Mouse (Mus musculus) Patski (cell line): ENCODE data around the gene Cenpo. TPM values are rescaled to one million over a fixed set of nuclear protein-coding genes. Genes with fewer than 3 reads are reported as not detected.

Experiments used
- ATAC-seq: fragments of 100-300 bp; one replicate; pipeline ENCODE4 v1.8.0; 2021
- CTCF ChIA-PET: fragments of 350-600 bp; sonication (Branson Sonifier 250); formaldehyde crosslinking; loops from one replicate; lab custom pipeline; 2022; ENCODE audit warnings: inconsistent platforms; lab: Charles Lee
- POLR2A ChIA-PET: fragments of 350-600 bp; sonication (Branson Sonifier 250); formaldehyde crosslinking; loops from one replicate; lab custom pipeline; 2022; ENCODE audit warnings: antibody characterized with exemption, inconsistent platforms; lab: Charles Lee
- DNase-seq: peaks from one replicate; pipeline ENCODE4 v3.0.0-alpha.2; 2011; ENCODE audit warnings: low read depth, low spot score
- H3K27me3 ChIP-seq: fragments of 371-371 bp; one replicate; pipeline ENCODE4 v1.5.1; 2021
- CTCF ChIP-seq: fragments of 100-300 bp; IDR thresholded peaks from one replicate; pipeline ENCODE4 v1.5.1; 2021
- in situ Hi-C: fragments of 300-500 bp; cut with MboI; formaldehyde crosslinking; loops from 3 replicates; pipeline ENCODE4 v1.11.1; 2018; ENCODE audit warnings: low pct_unique_long_range_greater_than_20kb, mixed read lengths
- polyA plus RNA-seq: library from polyadenylated mRNA; unstranded; gene quantifications from one replicate; pipeline ENCODE4 v1.2.3, GENCODE M21; 2021

The Cenpo gene
- polyA plus RNA-seq, 1 experiment from 2014 or later: 11.0 TPM

DNA sequence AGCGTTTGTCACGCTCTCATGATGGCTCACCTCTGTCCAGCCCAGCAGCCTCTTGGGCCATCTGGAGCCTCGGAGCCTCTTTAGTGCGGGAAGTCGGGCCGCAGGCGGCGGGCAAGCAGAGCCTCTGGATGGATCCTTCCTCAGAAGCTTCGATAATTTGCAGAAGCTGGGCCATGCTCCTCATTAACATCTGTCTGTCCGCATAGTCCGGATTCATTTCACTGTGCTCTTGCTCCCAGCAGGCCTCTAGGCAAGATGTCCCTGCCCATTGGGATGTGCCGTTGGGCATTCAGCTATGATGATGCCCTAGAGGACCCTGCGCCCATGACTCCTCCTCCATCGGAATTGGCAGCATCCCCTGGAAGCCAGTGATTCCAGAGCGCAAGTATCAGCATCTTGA lies 3.4 kb upstream of the Cenpo start:
- ChIA-PET POLR2A (no interaction called here), CTCF (no interaction called here)
- H3K27me3 ChIP-seq: no peaks in the 10 kb centered on the region
- no peak for TF ChIP-seq CTCF
- DNase-seq (no peak), ATAC-seq (no peak)
- in situ Hi-C loops: no loop called here

DNA sequence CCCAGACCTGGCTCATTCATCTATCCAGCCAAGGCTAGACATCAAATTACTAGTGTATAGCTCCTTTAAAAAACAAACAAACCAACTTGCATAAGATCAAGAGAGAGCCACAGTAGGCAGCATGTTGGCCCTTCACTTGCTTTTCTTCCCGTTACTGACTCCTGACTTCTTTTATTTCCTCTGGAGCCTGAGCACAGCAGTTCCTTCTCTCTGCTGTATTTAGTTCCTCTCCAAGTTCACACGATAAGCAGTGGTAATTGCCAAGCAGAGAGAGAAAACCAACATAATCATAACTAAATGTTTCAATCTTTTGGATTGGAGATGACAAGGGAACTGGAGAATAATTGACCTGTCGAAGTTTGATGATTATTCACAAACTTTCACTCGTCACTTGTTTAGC lies 1.3 kb downstream of the Cenpo start:
- H3K27me3 ChIP-seq: no peaks in the 10 kb centered on the region
- in situ Hi-C loops: no loop called here
- ChIA-PET CTCF (no interaction called here), POLR2A (no interaction called here)
- no peak for TF ChIP-seq CTCF
- DNase-seq: no peak
- ATAC-seq: no peak

DNA sequence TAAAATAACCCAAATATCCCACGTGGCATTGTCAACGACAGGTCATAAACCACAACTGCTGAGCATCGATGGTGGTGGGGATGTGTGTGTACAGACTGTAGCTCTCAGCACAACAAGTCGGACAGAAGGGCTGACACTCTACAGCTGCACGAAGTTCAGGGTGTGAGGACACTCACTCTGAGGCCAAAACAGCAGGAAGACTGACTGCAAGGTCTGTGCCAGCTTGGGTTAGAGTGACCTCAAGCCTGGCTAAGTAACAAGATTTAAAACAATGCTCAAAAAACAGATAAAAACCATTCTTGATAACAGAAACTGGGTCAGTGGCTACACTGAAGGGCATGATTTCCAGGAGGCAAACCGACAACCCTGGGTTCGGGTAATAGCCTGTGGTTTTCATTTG lies 3.9 kb downstream of the Cenpo start:
- ChIA-PET CTCF (no interaction called here), POLR2A (no interaction called here)
- DNase-seq: no peak
- in situ Hi-C loops: no loop called here
- no peaks in the 10 kb centered on the region for H3K27me3 ChIP-seq
- no peak for TF ChIP-seq CTCF
- no peak for ATAC-seq

DNA sequence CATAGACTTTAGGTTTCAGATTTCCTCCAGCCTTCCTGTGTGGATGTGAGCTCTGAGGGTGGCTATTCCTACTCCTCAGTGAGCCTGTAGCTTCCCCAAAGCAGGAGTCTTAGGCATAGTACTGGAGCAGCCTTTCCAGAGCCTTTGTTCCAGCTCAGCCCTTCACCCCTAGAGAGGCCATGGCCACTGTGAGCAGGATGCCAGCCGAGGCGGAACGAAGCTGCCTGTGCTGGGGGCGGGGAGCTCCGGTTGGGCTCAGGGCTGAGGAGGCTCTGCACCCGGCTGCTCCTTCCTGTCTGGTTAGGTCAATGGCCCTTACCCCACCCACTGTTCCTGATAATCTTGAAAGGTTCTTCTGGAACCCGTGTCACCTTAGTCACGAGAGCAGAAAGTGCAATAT lies 21.2 kb downstream of the Cenpo start:
- in situ Hi-C loops: no loop called here
- ChIA-PET CTCF (interaction anchor here (0.8 kb wide), 1 partner anchor 106 kb away, joined by 3 read pairs; no protein-coding TSS in a partner anchor), POLR2A (interaction anchor here (0.6 kb wide), 1 partner anchor 814 kb away, joined by 3 read pairs; no protein-coding TSS in a partner anchor)
- H3K27me3 ChIP-seq: no peaks in the 10 kb centered on the region
- TF ChIP-seq CTCF: no peak
- DNase-seq (no peak), ATAC-seq (no peak)

DNA sequence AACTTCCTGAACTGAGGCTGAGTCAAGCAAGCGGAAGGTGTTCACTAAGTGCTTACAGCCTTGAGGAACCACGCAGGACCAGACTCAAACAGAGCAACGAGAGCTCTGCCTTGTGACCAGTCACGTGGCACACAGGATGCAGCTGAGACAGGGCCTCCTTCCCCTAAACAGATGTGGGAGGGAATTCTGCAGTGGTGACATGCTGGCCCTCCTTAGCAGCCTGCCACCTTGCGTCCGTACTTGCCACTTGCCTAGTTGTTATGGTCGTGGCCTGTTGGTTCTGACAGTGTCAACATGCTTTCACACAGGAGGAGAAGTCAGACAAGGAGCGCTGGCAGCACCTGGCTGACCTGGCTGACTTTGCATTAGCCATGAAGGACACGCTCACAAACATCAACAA lies 22.9 kb downstream of the Cenpo start:
- no peaks in the 10 kb centered on the region for H3K27me3 ChIP-seq
- ChIA-PET CTCF (interaction anchor here (1.2 to 1.4 kb wide), 2 partner anchors 13 to 104 kb away, joined by 3 to 4 read pairs; no protein-coding TSS in a partner anchor), POLR2A (no interaction called here)
- DNase-seq: no peak
- no peak for TF ChIP-seq CTCF
- no peak for ATAC-seq
- in situ Hi-C loops: no loop called here

DNA sequence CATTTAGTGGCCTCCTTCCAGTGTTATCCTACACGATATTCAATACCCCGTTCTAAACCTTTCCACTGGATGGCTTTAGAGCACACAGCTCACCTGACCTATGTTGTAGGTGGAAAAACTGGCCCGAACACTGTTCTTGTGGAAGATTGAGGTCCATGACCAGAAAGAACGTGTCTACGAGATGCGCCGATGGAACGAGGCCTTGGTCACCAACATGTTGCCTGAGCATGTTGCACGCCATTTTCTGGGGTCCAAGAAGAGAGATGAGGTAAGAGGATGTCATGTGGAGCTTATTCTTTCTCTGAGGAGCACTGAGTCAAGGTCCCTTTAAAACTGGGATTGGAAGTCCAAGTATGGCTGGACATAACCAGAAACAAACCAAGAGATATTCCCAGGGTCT lies 24.9 kb downstream of the Cenpo start:
- CTCF ChIA-PET: interaction anchor here (0.7 to 4.8 kb wide), 7 partner anchors 9 to 116 kb away, joined by 3 to 31 read pairs (median 5); no protein-coding TSS in a partner anchor
- DNase-seq (no peak), ATAC-seq (no peak)
- H3K27me3 ChIP-seq: no peaks in the 10 kb centered on the region
- TF ChIP-seq CTCF: no peak
- in situ Hi-C loops: loop anchor here (5.0 kb wide), 1 partner anchor 102 kb away; no protein-coding TSS in a partner anchor
- POLR2A ChIA-PET: no interaction called here

DNA sequence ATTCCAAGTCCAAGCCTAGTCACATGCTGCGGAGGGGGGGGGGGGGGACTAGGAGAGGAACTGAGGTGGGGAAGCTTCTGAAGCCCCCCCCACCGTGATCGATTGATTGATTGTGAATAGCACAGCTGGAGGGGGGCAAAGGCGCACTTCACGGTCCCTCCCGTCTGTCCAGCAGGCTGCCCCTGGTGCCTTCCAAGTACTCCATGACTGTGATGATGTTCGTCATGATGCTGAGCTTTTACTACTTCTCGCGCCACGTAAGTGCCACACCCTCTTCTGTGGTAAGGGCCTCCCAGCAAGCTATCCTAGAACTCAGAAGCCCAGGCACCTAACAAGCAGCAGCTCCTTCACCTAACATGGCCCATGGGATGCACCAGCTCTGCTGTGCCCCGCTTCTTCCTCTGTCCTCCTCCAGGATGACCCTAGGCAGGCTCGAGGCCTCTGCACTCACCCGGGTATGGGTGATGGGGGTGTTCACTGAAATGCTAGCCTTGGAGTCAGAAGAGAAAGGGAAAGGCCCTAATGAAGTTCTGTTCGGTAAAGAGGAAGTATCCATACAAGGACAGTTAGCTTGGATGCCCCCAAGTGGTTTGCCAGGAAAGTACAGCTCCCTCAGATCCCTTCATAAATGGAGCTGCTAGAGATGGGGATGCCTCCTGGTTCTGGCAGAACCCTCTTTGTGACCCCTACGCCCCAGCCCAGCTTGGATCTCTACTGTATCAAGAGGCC lies 25.5 kb downstream of the Cenpo start:
- ChIA-PET CTCF (interaction anchor here (0.7 to 4.8 kb wide), 7 partner anchors 9 to 116 kb away, joined by 3 to 31 read pairs (median 5); no protein-coding TSS in a partner anchor), POLR2A (no interaction called here)
- DNase-seq (peak; percentile 17), ATAC-seq (peak; percentile 72)
- in situ Hi-C loops: loop anchor here (5.0 kb wide), 1 partner anchor 101 kb away; no protein-coding TSS in a partner anchor
- no peaks in the 10 kb centered on the region for H3K27me3 ChIP-seq
- TF ChIP-seq CTCF: no peak

DNA sequence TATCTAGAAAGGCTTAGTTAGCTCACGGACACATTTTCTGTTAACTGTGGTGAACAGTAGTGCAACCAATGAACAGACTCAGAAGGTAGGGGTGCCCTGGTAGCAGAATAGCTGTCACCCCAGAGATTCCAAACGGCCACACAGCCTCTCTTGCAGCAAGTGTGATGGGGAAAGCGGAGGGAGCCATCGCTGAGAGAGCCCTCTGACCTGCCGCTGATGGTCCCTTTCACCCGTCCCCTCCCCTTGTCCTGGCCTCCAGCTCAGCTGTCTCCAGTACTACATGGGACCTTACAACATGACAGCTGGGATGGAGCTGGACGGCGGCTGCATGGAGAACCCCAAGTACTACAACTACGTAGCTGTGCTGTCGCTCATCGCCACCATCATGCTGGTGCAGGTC lies 28.0 kb downstream of the Cenpo start:
- ChIA-PET POLR2A (no interaction called here), CTCF (interaction anchor here (4.8 kb wide), 1 partner anchor 99 kb away, joined by 31 read pairs; no protein-coding TSS in a partner anchor)
- in situ Hi-C loops: loop anchor here (5.0 kb wide), 1 partner anchor 99 kb away; no protein-coding TSS in a partner anchor
- H3K27me3 ChIP-seq: no peaks in the 10 kb centered on the region
- no peak for TF ChIP-seq CTCF
- ATAC-seq: no peak
- DNase-seq: no peak

DNA sequence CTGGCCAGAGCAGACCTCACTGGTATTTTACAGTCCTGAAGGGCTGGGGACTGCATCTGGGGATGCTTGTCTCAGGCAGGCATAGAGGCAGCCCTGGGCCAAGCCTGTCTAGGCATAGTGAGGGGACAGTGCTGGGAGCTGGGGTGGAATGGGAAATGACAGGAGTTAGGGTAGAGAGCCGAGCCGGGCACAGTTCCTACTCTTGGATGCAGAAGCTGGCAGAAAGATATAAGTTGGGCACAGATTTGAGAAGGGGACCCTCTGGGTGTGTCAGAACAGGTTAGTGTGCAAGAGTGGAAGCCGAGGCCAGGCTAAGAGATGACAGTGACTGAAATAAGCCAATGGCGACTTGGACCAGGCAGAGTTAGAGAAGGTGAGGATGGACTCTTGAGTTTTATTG lies 31.9 kb downstream of the Cenpo start:
- in situ Hi-C loops: no loop called here
- no peak for TF ChIP-seq CTCF
- CTCF ChIA-PET: interaction anchor here (1.0 to 1.5 kb wide), 2 partner anchors 95 to 348 kb away, joined by 3 read pairs; no protein-coding TSS in a partner anchor

DNA sequence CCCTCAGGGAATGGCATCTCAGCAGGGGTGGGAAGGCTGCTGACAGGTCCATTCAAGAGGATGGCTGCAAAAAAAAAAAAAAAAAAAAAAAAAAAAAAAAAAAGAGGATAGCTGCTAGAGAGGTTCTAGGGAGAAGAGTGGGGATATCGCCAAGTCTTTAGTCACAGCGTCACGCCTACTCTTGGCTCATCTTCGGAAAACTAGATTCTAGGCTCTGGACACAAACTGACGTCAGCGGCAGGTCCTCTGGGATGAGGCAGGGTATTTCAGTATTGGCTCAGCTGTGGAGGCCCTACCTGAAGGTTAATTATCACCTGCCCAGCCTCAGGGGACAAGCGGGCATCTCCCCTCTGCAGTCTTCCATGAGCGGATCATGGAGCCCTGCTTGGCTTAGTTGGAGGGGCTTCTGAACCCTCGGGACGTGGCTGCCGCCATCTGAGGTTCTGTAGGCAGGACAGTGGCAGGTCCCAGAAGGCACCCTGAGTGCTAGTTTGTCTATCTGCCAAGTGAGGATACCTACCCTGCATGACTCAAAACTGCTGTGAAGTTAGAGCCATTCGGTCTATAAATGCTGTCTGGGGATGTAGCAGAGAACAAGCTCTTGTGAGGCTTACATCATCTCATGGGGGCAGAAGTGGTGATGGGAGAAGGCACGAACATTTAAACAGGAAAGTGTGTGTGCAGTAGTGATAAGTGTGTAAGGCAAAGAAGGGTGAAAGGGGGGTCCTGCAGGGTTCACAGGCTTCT lies 32.5 kb downstream of the Cenpo start:
- ATAC-seq (no peak), DNase-seq (no peak)
- ChIA-PET CTCF (interaction anchor here (1.0 to 1.5 kb wide), 2 partner anchors 94 to 349 kb away, joined by 3 read pairs; no protein-coding TSS in a partner anchor), POLR2A (no interaction called here)
- TF ChIP-seq CTCF: no peak
- H3K27me3 ChIP-seq: no peaks in the 10 kb centered on the region
- in situ Hi-C loops: no loop called here

More for the DNA sequence above, 31.9 kb downstream of the Cenpo start:
- no peak for ATAC-seq
- no peak for DNase-seq
- no peaks in the 10 kb centered on the region for H3K27me3 ChIP-seq
- POLR2A ChIA-PET: no interaction called here

DNA sequence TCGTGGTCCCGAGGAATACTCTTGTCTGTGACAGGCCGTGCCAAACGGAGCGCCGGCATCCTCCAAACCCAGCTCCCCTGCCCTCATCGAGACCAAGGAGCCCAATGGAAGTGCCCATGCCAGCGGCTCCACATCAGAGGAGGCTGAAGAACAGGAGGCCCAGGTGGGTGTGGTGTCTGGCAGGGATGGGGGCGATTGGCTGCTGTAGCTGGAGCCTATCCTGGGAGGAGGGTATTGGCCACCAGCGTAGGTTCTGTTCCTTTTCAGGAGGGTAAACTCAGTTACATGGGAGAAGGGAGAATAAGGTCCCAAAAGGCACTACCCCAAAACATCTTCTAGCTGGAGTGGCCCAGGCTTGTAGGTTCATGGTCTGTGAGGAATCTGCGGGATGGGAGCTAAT lies 34.8 kb downstream of the Cenpo start:
- in situ Hi-C loops: no loop called here
- no peak for TF ChIP-seq CTCF
- H3K27me3 ChIP-seq: no peaks in the 10 kb centered on the region
- ChIA-PET POLR2A (no interaction called here), CTCF (interaction anchor here (2.2 kb wide), 1 partner anchor 10 kb away, joined by 7 read pairs; no protein-coding TSS in a partner anchor)
- DNase-seq (no peak), ATAC-seq (no peak)
